Mouse (Mus musculus) G1E (cell line): ENCODE results near the gene Tnrc18.

ENCODE experiments used
- CTCF ChIP-seq: IDR thresholded peaks from 2 replicates; pipeline ENCODE4 v1.5.1; 2012; ENCODE audit warnings: low read depth, low read length, inconsistent platforms, mixed read lengths
- TAL1 ChIP-seq: conservative IDR thresholded peaks from 2 replicates; pipeline ENCODE4 v1.6.1; 2012; ENCODE audit warnings: low read depth, low read length, inconsistent platforms, mixed read lengths

GRCm38 (mm10) chr5:142853585-142853984, 36.1 kb upstream of the Tnrc18 start:
- no peak for TF ChIP-seq TAL1
- TF ChIP-seq CTCF: no peak
